Mouse (Mus musculus): Measurements from ENCODE around the gene Cped1. TPM values are rescaled to one million over a fixed set of nuclear protein-coding genes. Genes with fewer than 3 reads are reported as not detected.
"Not testable (repeated sequence)": the region's sequence is repeated elsewhere in the genome, so short reads cannot be mapped to it uniquely, and the experiment has no call there.

The Cped1 gene
- polyA plus RNA-seq, 1 experiment from 2014 or later = 6.0 TPM

GRCm38 (mm10) chr6:22122693-22123092 is 137.0 kb downstream of the Cped1 start:
- H3K36me3 ChIP-seq = no peaks in the 10 kb centered on the region
- no peaks in the 10 kb centered on the region for H3K9me3 ChIP-seq
- H3K4me2 ChIP-seq = no peak overlapping the region
- 59% methylated on average over 1 of the region's 1 CpGs for WGBS
- H3K27me3 ChIP-seq (replicated peaks) = no peaks in the 10 kb centered on the region
- ATAC-seq (ENCODE audit: extremely low read depth, insufficient number of reproducible peaks, low FRiP score, low TSS enrichment) = no peak
- H3K27ac ChIP-seq (replicated peaks) = no peak overlapping the region
- H3K4me1 ChIP-seq = no peaks in the 10 kb centered on the region
- H3K9ac ChIP-seq = no peak overlapping the region
- no peak overlapping the region for H3K4me3 ChIP-seq

GRCm38 (mm10) chr6:22123332-22123731 is 137.6 kb downstream of the Cped1 start:
- H3K4me3 ChIP-seq = no peak overlapping the region
- H3K4me1 ChIP-seq = no peaks in the 10 kb centered on the region
- no peaks in the 10 kb centered on the region for H3K36me3 ChIP-seq
- ATAC-seq (ENCODE audit: extremely low read depth, insufficient number of reproducible peaks, low FRiP score, low TSS enrichment) = no peak
- no peaks in the 10 kb centered on the region for H3K27me3 ChIP-seq (replicated peaks)
- no peak overlapping the region for H3K9ac ChIP-seq
- no peak overlapping the region for H3K4me2 ChIP-seq
- 37% methylated on average over 3 of the region's 3 CpGs for WGBS
- no peaks in the 10 kb centered on the region for H3K9me3 ChIP-seq
- no peak overlapping the region for H3K27ac ChIP-seq (replicated peaks)

GRCm38 (mm10) chr6:22124575-22125330 is 139.0 kb downstream of the Cped1 start:
- not testable (repeated sequence) for H3K36me3 ChIP-seq; H3K9ac ChIP-seq; H3K4me3 ChIP-seq; ATAC-seq (ENCODE audit: extremely low read depth, insufficient number of reproducible peaks, low FRiP score, low TSS enrichment); H3K27me3 ChIP-seq (replicated peaks); H3K4me2 ChIP-seq; H3K4me1 ChIP-seq; H3K27ac ChIP-seq (replicated peaks); H3K9me3 ChIP-seq
- 68% methylated on average over 20 of the region's 31 CpGs for WGBS

DNA sequence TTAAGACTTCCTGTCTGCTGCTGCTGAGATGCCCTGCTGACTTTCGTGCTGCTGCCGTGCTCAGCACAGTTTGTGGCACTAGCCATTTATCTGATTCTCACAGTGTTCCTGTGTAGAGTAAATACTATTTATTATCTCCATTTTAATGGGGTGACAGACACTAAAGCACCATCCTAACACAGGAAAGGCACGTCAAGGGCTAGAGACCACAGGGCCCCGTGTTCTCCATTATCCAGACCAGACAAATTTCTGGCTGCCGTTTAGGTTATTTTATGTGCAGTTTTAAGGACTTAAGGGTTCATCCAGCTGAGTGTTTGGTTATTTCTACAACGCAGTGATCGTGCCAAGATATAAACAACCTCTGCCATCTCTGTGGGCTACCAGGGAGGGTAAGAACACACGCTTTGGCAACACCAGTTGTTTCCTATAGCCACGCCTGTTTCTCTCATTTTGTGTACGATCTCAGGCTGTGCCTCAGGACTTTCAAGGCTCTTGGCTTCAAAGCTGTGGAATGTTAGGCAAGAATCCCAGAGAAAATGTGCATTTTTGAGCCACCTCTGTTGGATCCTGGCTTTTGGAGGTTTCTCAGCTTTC is 149.4 kb downstream of the Cped1 start:
- Histone ChIP-seq H3K27me3 (replicated peaks) (no peaks in the 10 kb centered on the region), H3K4me1 (no peaks in the 10 kb centered on the region), H3K4me3 (no peak overlapping the region), H3K36me3 (no peaks in the 10 kb centered on the region), H3K4me2 (no peak overlapping the region), H3K9me3 (no peaks in the 10 kb centered on the region), H3K27ac (replicated peaks) (no peak overlapping the region), H3K9ac (no peak overlapping the region)
- no peak for ATAC-seq (ENCODE audit: extremely low read depth, insufficient number of reproducible peaks, low FRiP score, low TSS enrichment)
- 64% methylated on average over 10 of the region's 10 CpGs for WGBS

GRCm38 (mm10) chr6:22136805-22137204 is 151.1 kb downstream of the Cped1 start:
- 55% methylated on average over 10 of the region's 10 CpGs for WGBS
- no peak overlapping the region for H3K9ac ChIP-seq
- no peak overlapping the region for H3K4me3 ChIP-seq
- H3K9me3 ChIP-seq = no peaks in the 10 kb centered on the region
- H3K4me2 ChIP-seq = no peak overlapping the region
- no peak for ATAC-seq (ENCODE audit: extremely low read depth, insufficient number of reproducible peaks, low FRiP score, low TSS enrichment)
- H3K36me3 ChIP-seq = no peaks in the 10 kb centered on the region
- H3K27ac ChIP-seq (replicated peaks) = no peak overlapping the region
- H3K4me1 ChIP-seq = no peaks in the 10 kb centered on the region
- H3K27me3 ChIP-seq (replicated peaks) = no peaks in the 10 kb centered on the region

- H3K36me3 ChIP-seq = no peaks in the 10 kb centered on the region
- H3K9me3 ChIP-seq = no peaks in the 10 kb centered on the region
- no peaks in the 10 kb centered on the region for H3K27me3 ChIP-seq (replicated peaks)
- H3K4me3 ChIP-seq = no peak overlapping the region
- 71% methylated on average over 8 of the region's 8 CpGs for WGBS
- no peak overlapping the region for H3K9ac ChIP-seq
- H3K4me2 ChIP-seq = no peak overlapping the region
- no peak overlapping the region for H3K27ac ChIP-seq (replicated peaks)
- no peaks in the 10 kb centered on the region for H3K4me1 ChIP-seq
- no peak for ATAC-seq (ENCODE audit: extremely low read depth, insufficient number of reproducible peaks, low FRiP score, low TSS enrichment)
These were observed 155.1 kb downstream of the Cped1 start for GRCm38 (mm10) chr6:22140786-22141185.

- WGBS = 82% methylated on average over 4 of the region's 4 CpGs
- Histone ChIP-seq H3K9me3 (no peaks in the 10 kb centered on the region), H3K4me3 (no peak overlapping the region), H3K27ac (replicated peaks) (no peak overlapping the region), H3K4me1 (no peaks in the 10 kb centered on the region), H3K36me3 (0 out of 2 replicates have a peak, but pooled peaks cover 5% of the 10 kb centered on the region), H3K9ac (no peak overlapping the region), H3K4me2 (no peak overlapping the region), H3K27me3 (replicated peaks) (no peaks in the 10 kb centered on the region)
- ATAC-seq (ENCODE audit: extremely low read depth, insufficient number of reproducible peaks, low FRiP score, low TSS enrichment) = no peak
These were observed 161.5 kb downstream of the Cped1 start for GRCm38 (mm10) chr6:22147236-22147635.

GRCm38 (mm10) chr6:22148511-22148910 is 162.8 kb downstream of the Cped1 start:
- ATAC-seq (ENCODE audit: extremely low read depth, insufficient number of reproducible peaks, low FRiP score, low TSS enrichment) = no peak
- Histone ChIP-seq H3K4me1 (no peaks in the 10 kb centered on the region), H3K27me3 (replicated peaks) (no peaks in the 10 kb centered on the region), H3K27ac (replicated peaks) (no peak overlapping the region), H3K9me3 (no peaks in the 10 kb centered on the region), H3K4me3 (no peak overlapping the region), H3K9ac (no peak overlapping the region), H3K36me3 (0 out of 2 replicates have a peak, but pooled peaks cover 5% of the 10 kb centered on the region), H3K4me2 (no peak overlapping the region)
- 79% methylated on average over 2 of the region's 2 CpGs for WGBS

- no peak overlapping the region for H3K9ac ChIP-seq
- no peak overlapping the region for H3K4me2 ChIP-seq
- H3K27ac ChIP-seq (replicated peaks) = no peak overlapping the region
- no peaks in the 10 kb centered on the region for H3K27me3 ChIP-seq (replicated peaks)
- H3K9me3 ChIP-seq = no peaks in the 10 kb centered on the region
- no peaks in the 10 kb centered on the region for H3K36me3 ChIP-seq
- H3K4me1 ChIP-seq = peaks cover 12% of the 10 kb centered on the region
- WGBS = 73% methylated on average over 5 of the region's 5 CpGs
- no peak for ATAC-seq (ENCODE audit: extremely low read depth, insufficient number of reproducible peaks, low FRiP score, low TSS enrichment)
- no peak overlapping the region for H3K4me3 ChIP-seq
These were observed 171.7 kb downstream of the Cped1 start for GRCm38 (mm10) chr6:22157461-22157860.

- peaks cover 14% of the 10 kb centered on the region for H3K4me1 ChIP-seq
- peak overlapping the region; percentile 43; the same call in 1 of the 2 replicates for H3K27ac ChIP-seq (replicated peaks)
- whole genome bisulfite sequencing = 35% methylated on average over 1 of the region's 1 CpGs
- no peak overlapping the region for H3K4me3 ChIP-seq
- no peaks in the 10 kb centered on the region for H3K9me3 ChIP-seq
- no peak overlapping the region for H3K4me2 ChIP-seq
- ATAC-seq (ENCODE audit: extremely low read depth, insufficient number of reproducible peaks, low FRiP score, low TSS enrichment) = no peak
- H3K9ac ChIP-seq = no peak overlapping the region
- no peaks in the 10 kb centered on the region for H3K27me3 ChIP-seq (replicated peaks)
- H3K36me3 ChIP-seq = no peaks in the 10 kb centered on the region
These were observed 176.2 kb downstream of the Cped1 start for GRCm38 (mm10) chr6:22161944-22162343.

DNA sequence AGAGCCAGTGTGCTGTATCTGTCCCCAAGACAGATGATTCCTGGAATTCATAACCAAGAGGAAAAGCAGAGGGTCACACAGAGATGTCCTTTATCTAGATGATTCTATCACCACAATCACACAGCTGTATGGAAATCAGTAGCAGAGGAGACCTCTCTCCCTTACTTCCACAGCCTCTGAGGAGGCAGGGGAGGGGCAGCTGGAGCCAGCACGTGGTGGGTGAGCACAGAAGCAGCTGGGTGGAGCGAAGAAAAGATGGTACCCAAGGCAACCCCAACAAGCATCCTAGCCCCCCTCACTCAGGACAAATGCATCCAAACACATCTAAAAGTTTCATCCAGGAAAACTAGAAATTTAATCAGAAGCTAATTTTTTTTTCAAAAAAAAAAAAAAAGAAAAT is 182.7 kb downstream of the Cped1 start:
- ATAC-seq (ENCODE audit: extremely low read depth, insufficient number of reproducible peaks, low FRiP score, low TSS enrichment) = no peak

More for the DNA sequence above, 182.7 kb downstream of the Cped1 start:
- Histone ChIP-seq H3K9ac (no peak overlapping the region), H3K4me2 (no peak overlapping the region), H3K36me3 (0 out of 2 replicates have a peak, but pooled peaks cover 4% of the 10 kb centered on the region), H3K4me1 (no peaks in the 10 kb centered on the region), H3K27me3 (replicated peaks) (no peaks in the 10 kb centered on the region), H3K9me3 (no peaks in the 10 kb centered on the region), H3K27ac (replicated peaks) (no peak overlapping the region), H3K4me3 (no peak overlapping the region)
- WGBS = 53% methylated on average over 2 of the region's 2 CpGs
